Mouse (Mus musculus): ENCODE measurements at regions not wholly inside any gene's neighbourhood (a gene's known extent, or its start where the extent isn't known, plus 50 kb on each side); places are given as distances from the start of the nearest gene placed in this dataset.
A peak's percentile ranks its signal among the peaks of the same experiment; 100 is the strongest.

- 0 out of 2 replicates have a peak, but pooled peaks cover 6% of the 10 kb centered on the region for H3K9me3 ChIP-seq (replicated peaks)
- H3K4me3 ChIP-seq = no peak overlapping the region
- H3K27ac ChIP-seq = peak overlapping the region; percentile 48
- peak; percentile 85 for ATAC-seq
- H3K27me3 ChIP-seq = no peaks in the 10 kb centered on the region
- no peak overlapping the region for H3K9ac ChIP-seq
- H3K36me3 ChIP-seq (ENCODE audit: poor library complexity, severe bottlenecking) = no peaks in the 10 kb centered on the region
- H3K4me2 ChIP-seq = no peak overlapping the region
- 66% methylated on average over 13 of the region's 13 CpGs for WGBS
- H3K4me1 ChIP-seq = 0 out of 2 replicates have a peak, but pooled peaks cover 4% of the 10 kb centered on the region
Measured at GRCm38 (mm10) chr6:140993643-140994580, 255.2 kb upstream of the Pde3a start.

- 0 out of 2 replicates have a peak, but pooled peaks cover 4% of the 10 kb centered on the region for H3K4me1 ChIP-seq
- 0 out of 2 replicates have a peak, but pooled peaks cover 6% of the 10 kb centered on the region for H3K9me3 ChIP-seq (replicated peaks)
- H3K9ac ChIP-seq = no peak overlapping the region
- H3K4me3 ChIP-seq = no peak overlapping the region
- 62% methylated on average over 14 of the region's 14 CpGs for WGBS
- H3K36me3 ChIP-seq (ENCODE audit: poor library complexity, severe bottlenecking) = no peaks in the 10 kb centered on the region
- no peaks in the 10 kb centered on the region for H3K27me3 ChIP-seq
- no peak for ATAC-seq
- H3K4me2 ChIP-seq = no peak overlapping the region
- H3K27ac ChIP-seq = no peak overlapping the region
Measured at GRCm38 (mm10) chr6:140995340-140996135, 253.5 kb upstream of the Pde3a start.

DNA sequence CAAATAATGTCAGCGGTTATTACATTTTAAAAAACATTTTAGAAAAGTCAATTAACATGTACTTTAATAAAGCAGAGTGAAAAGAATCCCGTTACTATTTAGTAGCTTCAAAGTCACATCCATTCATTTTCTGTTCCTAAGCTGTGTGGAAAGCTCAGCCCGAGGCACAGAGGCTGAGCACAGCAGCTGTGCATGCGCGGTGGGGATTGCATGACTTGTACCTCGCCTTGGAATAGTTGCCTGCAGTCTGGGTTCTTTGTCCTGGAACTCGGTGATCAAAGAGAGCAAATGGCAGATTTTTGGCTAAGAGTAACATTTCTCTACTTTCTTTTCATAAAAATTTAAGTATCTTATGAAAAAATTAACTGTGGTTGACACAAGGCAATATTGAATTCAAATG, 251.0 kb upstream of the Pde3a start:
- Histone ChIP-seq H3K4me2 (no peak overlapping the region), H3K4me3 (no peak overlapping the region), H3K4me1 (0 out of 2 replicates have a peak, but pooled peaks cover 4% of the 10 kb centered on the region), H3K9me3 (replicated peaks) (0 out of 2 replicates have a peak, but pooled peaks cover 6% of the 10 kb centered on the region), H3K27ac (no peak overlapping the region), H3K27me3 (no peaks in the 10 kb centered on the region), H3K9ac (no peak overlapping the region), H3K36me3 (ENCODE audit: poor library complexity, severe bottlenecking) (no peaks in the 10 kb centered on the region)
- no peak for ATAC-seq
- WGBS = 86% methylated on average over 7 of the region's 7 CpGs

DNA sequence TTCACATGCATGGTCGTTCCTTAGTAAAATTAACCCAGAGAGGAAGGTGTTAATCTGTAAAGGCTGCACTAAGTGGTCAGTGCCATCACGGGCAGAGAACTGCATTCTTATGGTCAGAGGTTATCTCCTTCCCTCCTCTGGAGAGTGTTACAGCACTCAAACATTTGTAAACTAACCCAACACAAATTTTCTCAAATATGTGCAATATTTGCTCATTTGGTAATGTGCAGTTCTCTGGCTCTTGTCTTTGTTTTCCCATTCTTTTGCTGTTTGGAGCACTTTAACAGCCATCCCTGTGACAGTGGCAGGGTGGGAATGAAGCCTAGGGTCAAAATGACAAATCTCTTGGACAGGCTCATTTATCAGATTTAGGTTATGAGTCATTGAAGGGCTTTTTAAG, 248.5 kb upstream of the Pde3a start:
- Histone ChIP-seq H3K9me3 (replicated peaks) (0 out of 2 replicates have a peak, but pooled peaks cover 6% of the 10 kb centered on the region), H3K36me3 (ENCODE audit: poor library complexity, severe bottlenecking) (no peaks in the 10 kb centered on the region), H3K27me3 (no peaks in the 10 kb centered on the region), H3K4me2 (no peak overlapping the region), H3K27ac (no peak overlapping the region), H3K9ac (no peak overlapping the region), H3K4me3 (no peak overlapping the region), H3K4me1 (no peaks in the 10 kb centered on the region)
- ATAC-seq = no peak
- 68% methylated on average over 2 of the region's 2 CpGs for whole genome bisulfite sequencing

GRCm38 (mm10) chr6:141001306-141001705, 247.8 kb upstream of the Pde3a start:
- no peaks in the 10 kb centered on the region for H3K27me3 ChIP-seq
- no peak for ATAC-seq
- H3K4me3 ChIP-seq = no peak overlapping the region
- no peak overlapping the region for H3K27ac ChIP-seq
- H3K4me2 ChIP-seq = no peak overlapping the region
- 0 out of 2 replicates have a peak, but pooled peaks cover 6% of the 10 kb centered on the region for H3K9me3 ChIP-seq (replicated peaks)
- no peaks in the 10 kb centered on the region for H3K4me1 ChIP-seq
- WGBS = 92% methylated on average over 3 of the region's 3 CpGs
- no peak overlapping the region for H3K9ac ChIP-seq
- H3K36me3 ChIP-seq (ENCODE audit: poor library complexity, severe bottlenecking) = no peaks in the 10 kb centered on the region

DNA sequence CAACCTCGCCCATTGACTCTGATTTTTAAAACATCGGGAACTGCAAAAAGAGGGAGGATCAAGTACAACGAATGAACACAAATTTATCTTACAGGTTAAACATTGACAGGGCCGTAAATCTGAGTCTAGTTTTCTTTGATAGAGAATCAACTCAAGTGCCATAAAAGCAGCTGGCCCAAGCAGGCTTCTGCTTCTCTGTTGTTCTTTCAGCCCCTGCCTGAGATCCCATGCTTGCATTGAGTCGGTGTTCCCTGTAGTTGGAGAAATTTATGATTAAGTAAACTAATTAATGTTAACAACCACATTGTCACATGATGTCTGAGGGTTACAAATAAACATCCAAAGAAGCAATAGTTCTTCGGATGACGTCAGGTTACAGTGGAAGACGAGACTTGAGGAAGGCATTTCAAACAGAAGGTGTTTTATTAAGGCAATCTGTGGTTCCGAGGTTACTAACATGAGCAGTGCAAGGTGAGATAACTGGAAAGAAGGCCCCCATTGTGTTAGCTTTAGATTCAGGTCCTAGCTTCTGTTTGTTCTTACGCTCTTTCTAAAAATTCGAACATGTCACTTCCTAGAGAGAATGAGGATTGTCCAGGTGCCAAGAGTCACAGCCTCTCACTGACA, 233.9 kb upstream of the Pde3a start:
- no peak overlapping the region for H3K9ac ChIP-seq
- 92% methylated on average over 11 of the region's 11 CpGs for WGBS

GRCm38 (mm10) chr6:141023501-141023900, 225.6 kb upstream of the Pde3a start:
- no peaks in the 10 kb centered on the region for H3K36me3 ChIP-seq (ENCODE audit: poor library complexity, severe bottlenecking)
- H3K27ac ChIP-seq = no peak overlapping the region
- no peak overlapping the region for H3K4me2 ChIP-seq
- H3K27me3 ChIP-seq = no peaks in the 10 kb centered on the region
- no peak overlapping the region for H3K4me3 ChIP-seq
- WGBS = 89% methylated on average over 4 of the region's 4 CpGs
- H3K4me1 ChIP-seq = no peaks in the 10 kb centered on the region
- H3K9ac ChIP-seq = no peak overlapping the region
- no peaks in the 10 kb centered on the region for H3K9me3 ChIP-seq (replicated peaks)
- no peak for ATAC-seq

More for the DNA sequence above, 233.9 kb upstream of the Pde3a start:
- ATAC-seq = no peak
- H3K4me2 ChIP-seq = no peak overlapping the region
- H3K4me1 ChIP-seq = no peaks in the 10 kb centered on the region
- no peak overlapping the region for H3K27ac ChIP-seq
- H3K9me3 ChIP-seq (replicated peaks) = no peaks in the 10 kb centered on the region
- H3K27me3 ChIP-seq = no peaks in the 10 kb centered on the region
- H3K4me3 ChIP-seq = no peak overlapping the region
- H3K36me3 ChIP-seq (ENCODE audit: poor library complexity, severe bottlenecking) = no peaks in the 10 kb centered on the region

DNA sequence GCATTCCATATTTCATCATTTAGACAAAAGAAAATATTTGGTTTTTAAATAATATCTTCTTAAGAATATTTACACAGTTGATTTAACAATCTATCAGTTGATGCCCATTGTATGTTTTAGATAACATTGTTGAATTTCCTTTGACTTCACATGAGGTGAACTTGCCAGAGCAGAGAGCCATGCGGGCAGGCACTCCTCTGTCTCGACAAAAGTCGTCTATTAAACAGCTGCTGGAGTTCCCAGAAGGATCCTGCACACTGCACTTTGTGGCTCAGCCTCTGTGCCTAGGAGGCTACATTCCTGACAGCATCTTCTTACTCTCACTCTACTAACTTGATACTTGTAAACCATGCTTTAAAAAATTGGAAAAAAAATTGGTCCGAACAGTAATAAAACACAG, 221.7 kb upstream of the Pde3a start:
- no peak overlapping the region for H3K9ac ChIP-seq
- H3K4me2 ChIP-seq = no peak overlapping the region
- H3K27me3 ChIP-seq = no peaks in the 10 kb centered on the region
- no peaks in the 10 kb centered on the region for H3K9me3 ChIP-seq (replicated peaks)
- no peaks in the 10 kb centered on the region for H3K4me1 ChIP-seq
- H3K4me3 ChIP-seq = no peak overlapping the region
- H3K27ac ChIP-seq = no peak overlapping the region
- WGBS = 81% methylated on average over 4 of the region's 4 CpGs
- no peaks in the 10 kb centered on the region for H3K36me3 ChIP-seq (ENCODE audit: poor library complexity, severe bottlenecking)
- no peak for ATAC-seq

- Histone ChIP-seq H3K4me1 (no peaks in the 10 kb centered on the region), H3K27ac (no peak overlapping the region), H3K4me2 (no peak overlapping the region), H3K27me3 (no peaks in the 10 kb centered on the region), H3K9ac (no peak overlapping the region), H3K9me3 (replicated peaks) (no peaks in the 10 kb centered on the region), H3K4me3 (no peak overlapping the region), H3K36me3 (ENCODE audit: poor library complexity, severe bottlenecking) (no peaks in the 10 kb centered on the region)
- no peak for ATAC-seq
- 86% methylated on average over 5 of the region's 5 CpGs for WGBS
Measured at GRCm38 (mm10) chr6:141027787-141028186, 221.3 kb upstream of the Pde3a start.

GRCm38 (mm10) chr6:141034824-141035223, 214.2 kb upstream of the Pde3a start:
- no peaks in the 10 kb centered on the region for H3K4me1 ChIP-seq
- no peak for ATAC-seq
- no peaks in the 10 kb centered on the region; the same call in 1 of the 2 replicates for H3K9me3 ChIP-seq (replicated peaks)
- no peak overlapping the region for H3K4me2 ChIP-seq
- 79% methylated on average over 5 of the region's 5 CpGs for WGBS
- no peak overlapping the region for H3K9ac ChIP-seq
- H3K4me3 ChIP-seq = no peak overlapping the region
- H3K27ac ChIP-seq = no peak overlapping the region
- no peaks in the 10 kb centered on the region for H3K27me3 ChIP-seq
- H3K36me3 ChIP-seq (ENCODE audit: poor library complexity, severe bottlenecking) = no peaks in the 10 kb centered on the region

DNA sequence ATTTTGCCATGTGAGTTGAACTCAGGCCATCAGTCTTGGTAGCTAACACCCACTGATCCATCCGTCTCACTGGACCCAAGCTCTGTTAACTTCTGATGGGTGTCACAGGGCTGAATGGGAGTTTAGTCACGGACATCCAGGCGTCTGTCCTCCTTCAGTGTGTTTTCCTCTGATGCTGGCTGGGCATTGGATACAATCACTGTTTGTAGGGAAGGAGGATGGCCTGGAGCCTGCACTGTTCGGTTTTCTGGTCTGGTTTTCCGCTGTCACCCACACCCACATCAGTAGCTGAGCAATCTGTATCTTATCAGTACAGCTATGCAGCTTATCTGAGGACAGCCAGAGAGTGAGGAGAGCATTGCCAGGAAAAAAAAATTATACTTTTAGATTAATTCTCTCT, 207.7 kb upstream of the Pde3a start:
- H3K4me3 ChIP-seq = no peak overlapping the region
- no peaks in the 10 kb centered on the region for H3K4me1 ChIP-seq
- H3K27ac ChIP-seq = no peak overlapping the region
- 0 out of 2 replicates have a peak, but pooled peaks cover 4% of the 10 kb centered on the region for H3K27me3 ChIP-seq
- H3K9ac ChIP-seq = no peak overlapping the region
- H3K9me3 ChIP-seq (replicated peaks) = no peaks in the 10 kb centered on the region; the same call in 1 of the 2 replicates
- WGBS = 82% methylated on average over 5 of the region's 5 CpGs
- ATAC-seq = no peak
- no peak overlapping the region for H3K4me2 ChIP-seq
- H3K36me3 ChIP-seq (ENCODE audit: poor library complexity, severe bottlenecking) = no peaks in the 10 kb centered on the region
